Mouse (Mus musculus): ENCODE measurements around the gene Sgcg.

DNA sequence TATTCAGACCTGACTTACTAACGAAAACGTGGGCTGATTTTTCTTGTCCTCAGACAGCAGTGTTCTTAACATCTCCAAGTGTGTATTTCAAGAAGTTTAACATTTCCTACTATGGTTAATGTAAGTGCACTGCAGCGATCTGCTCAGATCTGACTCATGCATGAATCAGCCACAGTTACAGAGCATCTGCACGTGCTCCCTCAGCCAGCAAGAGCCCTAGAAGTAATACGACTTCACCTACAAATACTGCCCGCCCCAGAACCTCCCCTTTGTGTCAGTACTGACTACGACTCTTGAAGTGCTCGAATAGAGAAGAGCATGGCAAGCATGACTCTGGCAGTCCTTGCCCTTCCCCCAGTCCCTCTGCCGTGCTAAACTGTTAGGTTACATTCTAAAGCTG is 19.5 kb downstream of the Sgcg start:
- TF ChIP-seq CTCF (IDR thresholded peaks at IDR 0.05; ENCODE audit: borderline replicate concordance, insufficient read depth, low read length) (no peak), POLR2A (IDR thresholded peaks at IDR 0.05; ENCODE audit: low read depth, low read length) (no peak)
